Mouse (Mus musculus) ovary, postnatal 14 days (tissue): ENCODE data around the gene Dgki.
A peak's percentile ranks its signal among the peaks of the same experiment; 100 is the strongest.
"Not testable (repeated sequence)": the region's sequence is repeated elsewhere in the genome, so short reads cannot be mapped to it uniquely, and the experiment has no call there.

Experiments
- DNase-seq: peaks from one replicate; pipeline ENCODE4 v3.0.0; 2022; ENCODE audit warnings: low spot score

Dgki gene

GRCm38 (mm10) chr6:37147431-37148022 lies 152.5 kb downstream of the Dgki start:
- DNase-seq: no peak

GRCm38 (mm10) chr6:37143867-37144163 lies 156.2 kb downstream of the Dgki start:
- no peak for DNase-seq

- peak; percentile 6 for DNase-seq
These were observed 156.8 kb downstream of the Dgki start for GRCm38 (mm10) chr6:37142991-37143866.

- no peak for DNase-seq
These were observed 161.2 kb downstream of the Dgki start for GRCm38 (mm10) chr6:37138816-37139215.

- no peak for DNase-seq
These were observed 168.7 kb downstream of the Dgki start for GRCm38 (mm10) chr6:37131257-37131656.

- DNase-seq: no peak
These were observed 179.4 kb downstream of the Dgki start for GRCm38 (mm10) chr6:37120417-37121154.

- DNase-seq: no peak
These were observed 180.8 kb downstream of the Dgki start for GRCm38 (mm10) chr6:37119205-37119604.

GRCm38 (mm10) chr6:37113048-37113447 lies 186.9 kb downstream of the Dgki start:
- no peak for DNase-seq

GRCm38 (mm10) chr6:37106236-37106635 lies 193.7 kb downstream of the Dgki start:
- DNase-seq: not testable (repeated sequence)

- DNase-seq: no peak
These were observed 199.6 kb downstream of the Dgki start for GRCm38 (mm10) chr6:37100413-37100812.

- peak; percentile 77 for DNase-seq
These were observed 202.4 kb downstream of the Dgki start for GRCm38 (mm10) chr6:37097356-37098155.

GRCm38 (mm10) chr6:37096840-37097305 lies 203.1 kb downstream of the Dgki start:
- no peak for DNase-seq

GRCm38 (mm10) chr6:37089148-37090111 lies 210.6 kb downstream of the Dgki start:
- no peak for DNase-seq

GRCm38 (mm10) chr6:37082990-37083389 lies 217.0 kb downstream of the Dgki start:
- DNase-seq: no peak

- DNase-seq: no peak
These were observed 227.5 kb downstream of the Dgki start for GRCm38 (mm10) chr6:37072401-37073016.

- no peak for DNase-seq
These were observed 230.0 kb downstream of the Dgki start for GRCm38 (mm10) chr6:37069836-37070600.

GRCm38 (mm10) chr6:37068737-37069136 lies 231.2 kb downstream of the Dgki start:
- no peak for DNase-seq

GRCm38 (mm10) chr6:37067357-37067756 lies 232.6 kb downstream of the Dgki start:
- no peak for DNase-seq

- no peak for DNase-seq
These were observed 235.7 kb downstream of the Dgki start for GRCm38 (mm10) chr6:37064214-37064830.
